Mouse (Mus musculus): ENCODE data around the gene Mfap1b. TPM values are rescaled to one million over a fixed set of nuclear protein-coding genes. Genes with fewer than 3 reads are reported as not detected.
"Not testable (repeated sequence)": the region's sequence is repeated elsewhere in the genome, so short reads cannot be mapped to it uniquely, and the experiment has no call there.

Gene Mfap1b
- total and polyA plus RNA-seq, 3 experiments: 19.1 to 20.3 TPM; not detected in 1

- H3K79me2 ChIP-seq (ENCODE audit: control insufficient read depth, insufficient read depth, low read length, poor library complexity): no peaks in the 10 kb centered on the region
- H3K4me1 ChIP-seq (ENCODE audit: control insufficient read depth in 1 of 2, insufficient read depth in 2 of 2, low read length in 2 of 2): no peaks in the 10 kb centered on the region
- no peaks in the 10 kb centered on the region for H3K27me3 ChIP-seq (ENCODE audit: control insufficient read depth in 1 of 2, insufficient read depth in 2 of 2, low read length in 2 of 2)
- no peaks in the 10 kb centered on the region for H3K9me3 ChIP-seq (replicated peaks; ENCODE audit: insufficient read depth, low read length)
- no peak overlapping the region for H3K4me3 ChIP-seq (ENCODE audit: control insufficient read depth in 1 of 2, insufficient read depth in 1 of 2, low read depth in 2 of 2, low read length in 2 of 2)
- H3K9ac ChIP-seq (ENCODE audit: control insufficient read depth, low read depth, low read length, poor library complexity, severe bottlenecking): no peak overlapping the region
- TF ChIP-seq RAD21 (IDR thresholded peaks at IDR 0.05; ENCODE audit: low read depth, low read length) (no peak), TCF12 (IDR thresholded peaks at IDR 0.05; ENCODE audit: low read depth, low read length) (no peak)
- no peak for DNase-seq (ENCODE audit: low read depth, low spot score)
- H3K27ac ChIP-seq (ENCODE audit: control insufficient read depth, low read depth, low read length): no peak overlapping the region
- H3K36me3 ChIP-seq (ENCODE audit: control insufficient read depth in 1 of 2, insufficient read depth in 2 of 2, low read length in 2 of 2): no peaks in the 10 kb centered on the region
Observed at GRCm38 (mm10) chr2:121483576-121483975, 9.7 kb upstream of the Mfap1b start.

DNA sequence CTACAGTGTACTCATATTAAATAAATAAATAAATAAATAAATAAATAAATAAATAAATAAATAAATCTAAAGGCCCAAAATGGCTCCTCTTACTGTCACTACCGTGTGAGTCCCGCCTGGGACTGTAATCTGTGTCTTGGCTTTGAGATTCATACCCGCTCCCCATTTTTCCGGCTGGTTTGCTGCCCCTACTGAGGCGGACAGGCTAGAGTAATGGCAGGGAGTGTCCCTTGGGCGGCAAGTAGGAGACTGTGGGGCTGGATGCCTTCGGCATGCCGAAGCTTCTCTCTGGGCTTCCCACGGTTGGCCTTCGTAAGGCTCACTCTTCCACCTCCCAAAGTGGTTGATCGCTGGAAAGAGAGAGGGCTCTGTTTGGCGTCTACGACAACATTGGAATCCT lies 7.0 kb upstream of the Mfap1b start:
- H3K27ac ChIP-seq (ENCODE audit: control insufficient read depth, low read depth, low read length); H3K9me3 ChIP-seq (replicated peaks; ENCODE audit: insufficient read depth, low read length); H3K9ac ChIP-seq (ENCODE audit: control insufficient read depth, low read depth, low read length, poor library complexity, severe bottlenecking); H3K27me3 ChIP-seq (ENCODE audit: control insufficient read depth in 1 of 2, insufficient read depth in 2 of 2, low read length in 2 of 2); H3K36me3 ChIP-seq (ENCODE audit: control insufficient read depth in 1 of 2, insufficient read depth in 2 of 2, low read length in 2 of 2); H3K4me1 ChIP-seq (ENCODE audit: control insufficient read depth in 1 of 2, insufficient read depth in 2 of 2, low read length in 2 of 2); DNase-seq (ENCODE audit: low read depth, low spot score); H3K79me2 ChIP-seq (ENCODE audit: control insufficient read depth, insufficient read depth, low read length, poor library complexity); H3K4me3 ChIP-seq (ENCODE audit: control insufficient read depth in 1 of 2, insufficient read depth in 1 of 2, low read depth in 2 of 2, low read length in 2 of 2): not testable (repeated sequence)

- no peak overlapping the region for H3K4me3 ChIP-seq (ENCODE audit: control insufficient read depth in 1 of 2, insufficient read depth in 1 of 2, low read depth in 2 of 2, low read length in 2 of 2)
- TF ChIP-seq ELF1 (IDR thresholded peaks at IDR 0.05; ENCODE audit: low read depth, low read length) (0 out of 2 replicates have a peak, but pooled peaks have one; percentile 39), MAFK (IDR thresholded peaks at IDR 0.05; ENCODE audit: borderline replicate concordance, low read depth, low read length) (no peak), TBP (IDR thresholded peaks at IDR 0.05; ENCODE audit: low read depth, low read length) (peak; percentile 87), CTCF (IDR thresholded peaks at IDR 0.05 in 2 of 3, conservative IDR thresholded peaks at IDR 0.05 in 1 of 3; ENCODE audit: control insufficient read depth in 1 of 3, insufficient read depth in 1 of 3, low read depth in 2 of 3, low read length in 3 of 3, poor library complexity in 1 of 3, severe bottlenecking in 1 of 3) (peak; percentile 78 to 87 (median 82)), BHLHE40 (IDR thresholded peaks at IDR 0.05; ENCODE audit: borderline replicate concordance, low read depth, low read length) (no peak), ZMIZ1 (IDR thresholded peaks at IDR 0.05; ENCODE audit: low read depth, low read length) (no peak), TCF12 (IDR thresholded peaks at IDR 0.05; ENCODE audit: low read depth, low read length) (no peak), UBTF (IDR thresholded peaks at IDR 0.05; ENCODE audit: borderline replicate concordance, insufficient read depth, low read depth, low read length) (no peak), KAT2A (conservative IDR thresholded peaks at IDR 0.05; ENCODE audit: low read depth, low read length) (no peak), ZKSCAN1 (IDR thresholded peaks at IDR 0.05; ENCODE audit: low read depth, low read length) (0 out of 2 replicates have a peak, but pooled peaks have one; percentile 26), RAD21 (IDR thresholded peaks at IDR 0.05; ENCODE audit: low read depth, low read length) (peak; percentile 78), MEF2A (IDR thresholded peaks at IDR 0.05; ENCODE audit: extremely low read depth, insufficient replicate concordance, low read depth, low read length, poor library complexity, severe bottlenecking) (no peak), MYC (IDR thresholded peaks at IDR 0.05; ENCODE audit: low read depth, low read length) (no peak), POLR2A (IDR thresholded peaks at IDR 0.05; ENCODE audit: control insufficient read depth in 1 of 2, insufficient read depth in 1 of 2, low read depth in 1 of 2, low read length in 2 of 2, poor library complexity in 1 of 2) (no peak), MAX (IDR thresholded peaks at IDR 0.05; ENCODE audit: low read length) (peak; percentile 28; the same call in 1 of the 2 replicates), ETS1 (IDR thresholded peaks at IDR 0.05; ENCODE audit: low read depth, low read length) (no peak), CHD2 (IDR thresholded peaks at IDR 0.05; ENCODE audit: low read length) (no peak), SIN3A (IDR thresholded peaks at IDR 0.05; ENCODE audit: low read length) (0 out of 2 replicates have a peak, but pooled peaks have one; percentile 32), MYB (IDR thresholded peaks at IDR 0.05; ENCODE audit: low read depth, low read length) (0 out of 2 replicates have a peak, but pooled peaks have one; percentile 14), POLR2AphosphoS2 (IDR thresholded peaks at IDR 0.05; ENCODE audit: low read length) (no peak), HCFC1 (IDR thresholded peaks at IDR 0.05; ENCODE audit: low read depth, low read length) (0 out of 2 replicates have a peak, but pooled peaks have one; percentile 43), SMC3 (IDR thresholded peaks at IDR 0.05; ENCODE audit: low read depth, low read length) (peak; percentile 78), NRF1 (IDR thresholded peaks at IDR 0.05; ENCODE audit: insufficient read depth, low read depth, low read length, poor library complexity, severe bottlenecking) (no peak), USF2 (IDR thresholded peaks at IDR 0.05; ENCODE audit: borderline replicate concordance in 1 of 2, insufficient read depth in 1 of 2, low read depth in 1 of 2, low read length in 2 of 2) (no peak), NELFE (IDR thresholded peaks at IDR 0.05; ENCODE audit: low read depth, low read length) (no peak)
Observed at GRCm38 (mm10) chr2:121480498-121480897, 6.6 kb upstream of the Mfap1b start.

More at GRCm38 (mm10) chr2:121480498-121480897, 6.6 kb upstream of the Mfap1b start:
- no peaks in the 10 kb centered on the region for H3K9me3 ChIP-seq (replicated peaks; ENCODE audit: insufficient read depth, low read length)
- H3K4me1 ChIP-seq (ENCODE audit: control insufficient read depth in 1 of 2, insufficient read depth in 2 of 2, low read length in 2 of 2): no peaks in the 10 kb centered on the region
- peak; percentile 77 for DNase-seq (ENCODE audit: low read depth, low spot score)
- H3K36me3 ChIP-seq (ENCODE audit: control insufficient read depth in 1 of 2, insufficient read depth in 2 of 2, low read length in 2 of 2): no peaks in the 10 kb centered on the region
- no peaks in the 10 kb centered on the region for H3K79me2 ChIP-seq (ENCODE audit: control insufficient read depth, insufficient read depth, low read length, poor library complexity)
- H3K27ac ChIP-seq (ENCODE audit: control insufficient read depth, low read depth, low read length): no peak overlapping the region
- no peak overlapping the region for H3K9ac ChIP-seq (ENCODE audit: control insufficient read depth, low read depth, low read length, poor library complexity, severe bottlenecking)
- no peaks in the 10 kb centered on the region for H3K27me3 ChIP-seq (ENCODE audit: control insufficient read depth in 1 of 2, insufficient read depth in 2 of 2, low read length in 2 of 2)

Measured in MEL (cell line).